Mouse (Mus musculus) adrenal gland (tissue): ENCODE results near the gene Tma7.

Experiments used
- intact Hi-C: fragments of 180-260 bp; cut with DNase I; formaldehyde crosslinking; loops from one replicate; pipeline ENCODE4 v1.15.1; 2025

The Tma7 gene

GRCm38 (mm10) chr9:109049996-109050673, 32.3 kb downstream of the Tma7 start:
- intact Hi-C loops, result no loop called here

GRCm38 (mm10) chr9:109049316-109049715, 33.1 kb downstream of the Tma7 start:
- intact Hi-C loops, result no loop called here

- intact Hi-C loops, result no loop called here
Observed at GRCm38 (mm10) chr9:109046306-109046705, 36.1 kb downstream of the Tma7 start.

- intact Hi-C loops, result no loop called here
Observed at GRCm38 (mm10) chr9:109041351-109041750, 41.0 kb downstream of the Tma7 start.

- intact Hi-C loops, result no loop called here
Observed at GRCm38 (mm10) chr9:109040906-109041305, 41.5 kb downstream of the Tma7 start.

DNA sequence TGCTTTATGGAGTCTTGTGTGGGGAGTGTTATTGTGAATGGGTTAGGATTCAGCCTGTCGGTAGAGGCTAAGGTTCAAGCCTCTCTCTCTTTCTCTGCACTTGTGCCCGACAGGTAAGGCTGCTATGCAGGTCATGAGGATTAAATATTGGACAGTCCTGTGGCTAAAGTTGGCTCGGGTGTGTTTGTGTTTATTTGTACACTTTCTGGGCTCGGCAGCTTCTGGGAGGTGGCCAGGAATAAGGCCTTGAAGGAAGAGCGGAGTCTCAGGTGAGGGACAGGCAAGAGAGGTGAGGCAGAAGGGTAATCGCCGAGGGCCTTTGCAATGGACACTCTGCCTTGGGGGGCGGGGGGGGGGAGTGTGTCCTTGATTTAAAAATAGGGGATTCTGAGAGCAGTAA, 42.2 kb downstream of the Tma7 start:
- intact Hi-C loops, result no loop called here

DNA sequence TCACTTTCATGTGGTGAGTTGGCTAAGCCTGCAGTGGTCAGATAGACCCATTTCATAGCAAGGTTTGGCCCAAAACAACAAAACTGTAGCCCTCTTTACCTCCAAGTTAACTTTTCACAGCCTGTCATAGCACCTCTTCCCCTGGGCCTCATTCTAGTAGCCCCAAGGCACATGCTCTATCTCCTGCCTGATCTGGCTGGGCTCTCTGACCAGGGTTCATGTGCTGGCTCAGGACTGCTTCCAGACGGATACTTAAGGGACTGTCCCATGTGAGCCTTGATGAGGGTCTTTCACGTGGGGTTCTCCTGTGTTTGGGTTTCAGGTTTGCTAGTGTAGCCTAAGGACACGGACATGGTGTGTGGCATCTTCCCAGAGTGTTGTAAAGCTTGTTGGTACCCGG, 42.7 kb downstream of the Tma7 start:
- intact Hi-C loops, result no loop called here

GRCm38 (mm10) chr9:109038901-109039364, 43.5 kb downstream of the Tma7 start:
- intact Hi-C loops, result no loop called here

DNA sequence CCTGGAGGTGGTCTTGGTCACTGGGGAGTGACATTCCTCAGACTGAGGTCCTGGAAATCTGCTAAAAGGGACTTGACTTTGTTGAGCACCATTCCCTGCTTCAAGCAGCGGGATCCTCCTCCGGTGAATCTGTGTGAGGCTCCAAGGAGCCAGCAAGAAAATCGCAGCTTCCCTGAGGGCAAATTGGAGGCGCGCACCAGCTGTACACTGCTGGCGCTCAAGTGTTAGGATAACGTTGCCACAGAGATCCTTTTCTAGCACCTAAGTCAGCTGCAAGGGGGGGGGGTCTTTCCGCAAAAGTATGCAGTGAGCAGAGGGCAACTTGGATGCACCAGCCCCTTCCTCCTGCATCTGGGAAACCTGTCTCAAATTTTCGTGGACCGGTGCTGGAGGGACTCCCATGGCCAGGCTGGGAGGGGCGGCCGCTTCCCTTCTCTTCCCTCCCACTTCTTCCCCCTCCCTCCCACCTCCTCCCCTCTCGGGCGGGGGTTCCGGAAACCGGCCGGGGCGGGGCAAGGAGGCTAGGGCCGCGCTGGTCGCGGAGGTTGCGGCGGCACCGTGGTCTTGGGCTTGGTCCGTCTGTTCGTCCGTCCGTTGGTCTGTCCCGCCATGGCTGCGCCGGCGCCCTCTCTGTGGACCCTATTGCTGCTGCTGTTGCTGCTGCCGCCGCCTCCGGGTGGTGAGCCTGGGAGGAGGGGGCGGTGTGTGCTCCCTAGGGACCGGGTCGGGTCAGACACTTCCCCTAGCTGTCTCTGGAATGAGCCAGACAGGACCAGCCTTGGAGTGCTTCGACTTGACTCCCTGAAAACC, 44.1 kb downstream of the Tma7 start, which contains the start of gene Shisa5:
Gene Shisa5, plus strand, starts transcription at position 480 of the 810 bp plus-strand sequence.
- intact Hi-C loops, result no loop called here

GRCm38 (mm10) chr9:109032435-109032834, 50.0 kb downstream of the Tma7 start:
- intact Hi-C loops, result no loop called here

GRCm38 (mm10) chr9:109031686-109032085, 50.7 kb downstream of the Tma7 start:
- intact Hi-C loops, result no loop called here

DNA sequence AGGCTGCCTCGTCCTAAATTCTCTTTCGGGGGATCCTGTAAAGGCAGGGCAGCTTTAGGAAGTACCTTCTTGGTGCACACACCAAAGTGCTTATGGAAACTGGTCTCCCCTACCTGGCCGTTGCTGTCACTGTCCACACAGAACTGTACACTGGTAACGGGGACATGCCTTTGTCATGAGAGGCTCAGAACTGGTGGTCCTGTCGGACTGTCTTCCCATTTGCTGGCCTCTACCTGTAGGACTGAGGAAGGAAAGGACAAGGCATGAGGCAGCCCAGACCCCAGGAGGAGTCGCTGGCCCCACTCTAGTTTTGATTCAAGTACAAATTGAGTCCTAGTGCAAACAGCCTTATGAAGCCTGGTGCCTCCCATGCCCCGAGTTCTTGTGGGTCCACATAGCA, 51.4 kb downstream of the Tma7 start:
- intact Hi-C loops, result no loop called here

DNA sequence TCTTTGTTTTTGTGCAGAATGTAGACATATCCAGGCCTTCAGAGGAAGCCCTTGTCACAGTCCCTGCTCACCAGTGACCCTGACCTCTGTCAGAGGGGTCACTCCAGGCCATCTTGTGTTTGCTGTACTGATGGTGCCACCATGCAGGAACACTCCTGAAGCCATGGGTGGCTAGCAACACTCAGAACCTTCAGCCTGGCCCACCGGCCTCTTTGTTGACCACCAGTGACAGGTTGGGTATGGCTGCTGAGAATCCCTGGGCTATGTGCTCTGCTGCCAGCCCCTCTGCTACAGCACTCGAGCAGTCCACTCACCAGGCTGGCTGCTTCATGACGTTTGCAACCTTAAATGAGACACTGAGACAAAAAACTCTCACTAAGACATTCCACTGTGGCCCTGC, 52.1 kb downstream of the Tma7 start:
- intact Hi-C loops, result no loop called here

DNA sequence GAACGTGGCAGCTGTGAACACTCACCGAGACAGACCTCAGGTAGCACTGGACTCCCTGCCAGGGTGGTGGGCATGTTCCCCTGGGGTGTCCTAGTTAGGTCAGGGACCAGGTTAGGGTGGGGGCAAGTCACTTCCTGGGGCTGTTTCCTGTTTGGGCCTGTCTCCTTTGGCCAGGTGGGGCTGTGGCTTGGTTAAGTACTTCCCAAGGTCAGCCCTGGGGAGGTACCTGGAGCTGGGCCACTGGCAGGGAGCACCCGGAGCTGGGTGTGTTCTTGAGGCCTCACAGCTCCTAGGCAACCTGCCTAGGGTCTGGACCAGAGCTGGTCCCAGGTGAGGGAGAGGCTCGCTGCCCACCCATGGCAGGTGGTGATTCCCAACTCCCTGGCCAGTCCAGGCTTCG, 53.5 kb downstream of the Tma7 start:
- intact Hi-C loops, result no loop called here

DNA sequence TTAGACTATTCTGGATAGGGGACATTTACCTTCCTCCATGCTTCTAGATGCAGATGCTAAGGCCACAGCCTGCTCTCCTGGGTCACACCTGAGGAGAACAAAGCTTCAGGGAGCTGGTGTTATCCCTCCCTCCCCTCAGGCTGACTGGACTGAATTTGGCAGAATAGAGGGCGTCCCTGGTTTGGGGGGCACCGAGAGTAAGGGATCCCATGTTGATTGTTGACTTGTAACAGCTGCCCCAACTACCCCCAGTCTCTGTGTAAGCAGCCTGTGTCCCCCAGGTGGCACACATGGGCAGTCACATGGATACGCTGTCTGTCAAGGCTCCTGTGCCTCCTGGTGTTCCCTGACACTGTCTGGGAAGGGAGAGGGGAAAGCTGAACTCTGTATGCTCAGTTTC, 54.0 kb downstream of the Tma7 start:
- intact Hi-C loops, result no loop called here

- intact Hi-C loops, result no loop called here
Observed at GRCm38 (mm10) chr9:109027521-109027920, 54.9 kb downstream of the Tma7 start.
